Mouse (Mus musculus) heart, embryonic 15.5 days (tissue): Measurements from ENCODE around the gene Gm35315. TPM values are rescaled to one million over a fixed set of nuclear protein-coding genes. Genes with fewer than 3 reads are reported as not detected.
A peak's percentile ranks its signal among the peaks of the same experiment; 100 is the strongest.
"Not testable (repeated sequence)": the region's sequence is repeated elsewhere in the genome, so short reads cannot be mapped to it uniquely, and the experiment has no call there.

Source experiments
- ATAC-seq: fragments of 200-750 bp; cut with Nextera tagmentation; replicated peaks from 2 replicates; pipeline ENCODE4 v1.8.0; 2017; ENCODE audit warnings: low read depth, moderate TSS enrichment; ENCODE audit not compliant: insufficient number of reproducible peaks, insufficient read depth, low FRiP score
- H3K27ac ChIP-seq: fragments of 300-500 bp; sonication (generic); 2 replicates; pipeline ENCODE4 v1.5.1; 2015; ENCODE audit warnings: mild to moderate bottlenecking, inconsistent platforms
- H3K27me3 ChIP-seq: fragments of 300-500 bp; sonication (generic); 2 replicates; pipeline ENCODE4 v1.6.1; 2015; ENCODE audit warnings: inconsistent platforms
- H3K36me3 ChIP-seq: fragments of 300-500 bp; sonication (generic); 2 replicates; pipeline ENCODE4 v1.6.1; 2015; ENCODE audit warnings: mild to moderate bottlenecking, inconsistent platforms
- H3K4me1 ChIP-seq: fragments of 300-500 bp; sonication (generic); replicated peaks from 2 replicates; pipeline ENCODE4 v1.6.1; 2015; ENCODE audit warnings: inconsistent platforms
- H3K4me2 ChIP-seq: fragments of 300-500 bp; sonication (generic); 2 replicates; pipeline ENCODE4 v1.6.1; 2015; ENCODE audit warnings: inconsistent platforms, mild to moderate bottlenecking, moderate library complexity
- H3K4me3 ChIP-seq: fragments of 300-500 bp; sonication (generic); 2 replicates; pipeline ENCODE4 v1.5.1; 2015; ENCODE audit warnings: mild to moderate bottlenecking, inconsistent platforms
- H3K9ac ChIP-seq: fragments of 300-500 bp; sonication (generic); 2 replicates; pipeline ENCODE4 v1.6.1; 2015; ENCODE audit warnings: mild to moderate bottlenecking, inconsistent platforms
- H3K9me3 ChIP-seq: fragments of 300-500 bp; sonication (generic); replicated peaks from 2 replicates; pipeline ENCODE4 v1.6.1; 2016; ENCODE audit warnings: inconsistent platforms
- WGBS: fragments of 180-500 bp; shearing (Covaris S2); methylation state at CpG from one replicate; pipeline ENCODE4 v1.1.7; 2015; ENCODE audit warnings: mixed read lengths; 5-methylcytosine and 5-hydroxymethylcytosine counted together
- polyA plus RNA-seq: library from polyadenylated mRNA; unstranded; fragments of >200 nt; fragmentation: Nextera tagmentation; extraction: Ambion mirVana; gene quantifications from 2 replicates; pipeline ENCODE4 v1.2.1, GENCODE M21; 2015

The Gm35315 gene
- 0.16 and 0.87 TPM in 2 replicates for polyA plus RNA-seq

GRCm38 (mm10) chr5:110094030-110094846, at the start of gene Gm35315:
Gene Gm35315, minus strand, starts transcription at chr5:110094420.
- Histone ChIP-seq H3K9ac (peak within 1 kb of the TSS; percentile 50), H3K27ac (peak within 1 kb of the TSS; percentile 13; the same call in 1 of the 2 replicates), H3K4me2 (peak within 1 kb of the TSS; percentile 88), H3K4me1 (peaks cover 9% of the 10 kb centered on the region; the same call in 1 of the 2 replicates), H3K9me3 (no peaks in the 10 kb centered on the region), H3K27me3 (no peaks in the 10 kb centered on the region), H3K36me3 (no peaks in the 10 kb centered on the region), H3K4me3 (peak within 1 kb of the TSS; percentile 56)
- ATAC-seq, result peak; percentile 88
- 1% methylated on average over 25 of the region's 25 CpGs for WGBS

DNA sequence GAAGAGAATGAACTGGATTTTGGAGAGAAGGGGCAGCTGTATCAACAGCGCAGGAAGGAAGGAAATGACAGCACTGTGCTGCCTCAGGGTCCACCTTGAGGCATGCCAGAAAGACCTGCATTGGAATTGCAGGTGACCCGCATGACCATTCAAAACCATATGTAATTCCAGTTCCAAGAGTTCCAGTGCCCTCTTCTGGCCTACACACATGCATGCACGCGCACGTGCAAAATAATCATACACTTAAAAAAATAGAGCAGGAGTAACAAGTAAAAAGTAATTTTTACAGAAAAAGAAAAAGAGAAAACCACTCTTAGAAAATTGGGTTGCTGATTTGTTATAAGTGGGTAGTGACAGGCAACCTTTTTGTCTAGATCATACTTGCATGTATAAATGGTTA, 48.8 kb upstream of the Gm35315 start:
- Histone ChIP-seq H3K9ac (no peak overlapping the region), H3K27me3 (no peaks in the 10 kb centered on the region), H3K9me3 (no peaks in the 10 kb centered on the region), H3K4me2 (no peak overlapping the region), H3K36me3 (peaks cover 61% of the 10 kb centered on the region), H3K4me3 (no peak overlapping the region), H3K27ac (no peak overlapping the region), H3K4me1 (no peaks in the 10 kb centered on the region; the same call in 1 of the 2 replicates)
- 93% methylated on average over 5 of the region's 5 CpGs for WGBS
- ATAC-seq, result no peak

- no peak overlapping the region for H3K4me3 ChIP-seq
- 80% methylated on average over 2 of the region's 2 CpGs for WGBS
- no peak overlapping the region for H3K4me2 ChIP-seq
- H3K9ac ChIP-seq, result no peak overlapping the region
- peaks cover 3% of the 10 kb centered on the region; the same call in 1 of the 2 replicates for H3K4me1 ChIP-seq
- H3K36me3 ChIP-seq, result peaks cover 54% of the 10 kb centered on the region
- H3K27ac ChIP-seq, result no peak overlapping the region
- no peak for ATAC-seq
- no peaks in the 10 kb centered on the region for H3K9me3 ChIP-seq
- no peaks in the 10 kb centered on the region for H3K27me3 ChIP-seq
These were observed 48.1 kb upstream of the Gm35315 start for GRCm38 (mm10) chr5:110142309-110142708.

GRCm38 (mm10) chr5:110140424-110140823, 46.2 kb upstream of the Gm35315 start:
- Histone ChIP-seq H3K4me3 (no peak overlapping the region), H3K4me2 (no peak overlapping the region), H3K9me3 (no peaks in the 10 kb centered on the region), H3K27ac (no peak overlapping the region), H3K27me3 (no peaks in the 10 kb centered on the region), H3K9ac (no peak overlapping the region), H3K36me3 (peaks cover 39% of the 10 kb centered on the region), H3K4me1 (peaks cover 6% of the 10 kb centered on the region; the same call in 1 of the 2 replicates)
- WGBS, result 86% methylated on average over 7 of the region's 7 CpGs
- no peak for ATAC-seq

DNA sequence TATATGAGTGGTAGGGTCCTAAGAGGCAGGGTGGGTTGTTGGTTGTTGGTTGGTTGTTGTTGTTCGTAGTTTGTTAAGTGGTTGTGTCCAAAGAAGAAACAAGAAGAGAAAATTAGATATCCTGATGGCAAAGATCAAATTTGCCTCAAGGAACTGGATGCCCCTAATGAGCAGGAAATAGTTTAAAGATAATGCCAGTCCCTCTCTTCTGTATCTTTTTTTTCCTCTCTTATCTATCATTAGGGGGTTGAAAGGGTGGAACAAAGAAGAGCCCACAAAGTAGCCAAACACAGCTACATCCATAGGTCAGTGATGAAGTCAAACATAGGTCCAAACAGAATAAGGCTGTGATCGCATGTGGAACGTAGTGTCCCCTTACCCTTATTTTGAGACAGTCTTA, 45.1 kb upstream of the Gm35315 start:
- H3K27ac ChIP-seq, result no peak overlapping the region
- H3K4me3 ChIP-seq, result no peak overlapping the region
- H3K9ac ChIP-seq, result no peak overlapping the region
- no peak for ATAC-seq
- no peak overlapping the region for H3K4me2 ChIP-seq
- H3K9me3 ChIP-seq, result no peaks in the 10 kb centered on the region
- H3K36me3 ChIP-seq, result peaks cover 29% of the 10 kb centered on the region
- whole genome bisulfite sequencing, result 95% methylated on average over 3 of the region's 3 CpGs
- H3K4me1 ChIP-seq, result peaks cover 6% of the 10 kb centered on the region; the same call in 1 of the 2 replicates
- H3K27me3 ChIP-seq, result no peaks in the 10 kb centered on the region

GRCm38 (mm10) chr5:110137816-110138215, 43.6 kb upstream of the Gm35315 start:
- peaks cover 17% of the 10 kb centered on the region for H3K36me3 ChIP-seq
- H3K27me3 ChIP-seq, result no peaks in the 10 kb centered on the region
- WGBS, result 86% methylated on average over 3 of the region's 3 CpGs
- no peak overlapping the region for H3K4me2 ChIP-seq
- no peak overlapping the region for H3K4me3 ChIP-seq
- no peak overlapping the region for H3K27ac ChIP-seq
- H3K4me1 ChIP-seq, result peaks cover 6% of the 10 kb centered on the region; the same call in 1 of the 2 replicates
- H3K9me3 ChIP-seq, result 0 out of 2 replicates have a peak, but pooled peaks cover 7% of the 10 kb centered on the region
- no peak overlapping the region for H3K9ac ChIP-seq
- ATAC-seq, result no peak

GRCm38 (mm10) chr5:110136087-110136464, 41.9 kb upstream of the Gm35315 start:
- Histone ChIP-seq H3K36me3 (peaks cover 12% of the 10 kb centered on the region), H3K9ac (peak overlapping the region; percentile 70), H3K4me1 (peaks cover 6% of the 10 kb centered on the region; the same call in 1 of the 2 replicates), H3K27me3 (no peaks in the 10 kb centered on the region), H3K9me3 (0 out of 2 replicates have a peak, but pooled peaks cover 7% of the 10 kb centered on the region), H3K27ac (peak overlapping the region; percentile 73), H3K4me2 (peak overlapping the region; percentile 82), H3K4me3 (peak overlapping the region; percentile 94)
- WGBS, result 5% methylated on average over 18 of the region's 18 CpGs
- ATAC-seq, result 0 out of 2 replicates have a peak, but pooled peaks have one; percentile 4

- H3K4me3 ChIP-seq, result peak within 1 kb of the TSS; percentile 94
- H3K27me3 ChIP-seq, result no peaks in the 10 kb centered on the region
- 0 out of 2 replicates have a peak, but pooled peaks cover 7% of the 10 kb centered on the region for H3K9me3 ChIP-seq
- 4% methylated on average over 46 of the region's 46 CpGs for WGBS
- H3K27ac ChIP-seq, result peak within 1 kb of the TSS; percentile 73
- peaks cover 6% of the 10 kb centered on the region; the same call in 1 of the 2 replicates for H3K4me1 ChIP-seq
- H3K9ac ChIP-seq, result peak within 1 kb of the TSS; percentile 70
- H3K4me2 ChIP-seq, result peak within 1 kb of the TSS; percentile 82
- ATAC-seq, result peak; percentile 100
- H3K36me3 ChIP-seq, result peaks cover 8% of the 10 kb centered on the region; the same call in 1 of the 2 replicates
These were observed 41.3 kb upstream of the Gm35315 start, which contains the start of gene Chfr for GRCm38 (mm10) chr5:110135293-110136086. Gene Chfr, plus strand, starts transcription at chr5:110135842.

DNA sequence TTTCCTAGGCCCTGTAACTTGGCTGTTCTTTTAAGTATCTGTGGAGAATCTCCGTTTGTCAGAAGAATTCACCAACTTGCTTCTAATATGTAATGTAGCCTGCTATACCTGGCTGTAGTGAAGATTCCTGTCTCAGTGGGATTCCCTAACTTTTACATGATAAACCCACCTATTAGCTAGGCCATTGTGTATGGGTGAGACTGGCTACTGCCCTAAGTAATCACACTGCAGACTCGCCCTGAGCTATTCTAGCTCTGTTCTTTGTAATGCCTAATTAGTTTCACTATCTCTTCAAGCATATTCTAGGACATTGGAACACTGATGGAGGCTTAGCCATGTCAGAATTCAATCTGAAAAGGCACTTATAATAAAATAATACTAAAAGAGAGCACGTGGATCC, 28.2 kb upstream of the Gm35315 start:
- 84% methylated on average over 3 of the region's 3 CpGs for WGBS
- not testable (repeated sequence) for H3K4me3 ChIP-seq, H3K4me2 ChIP-seq, H3K9ac ChIP-seq, H3K9me3 ChIP-seq, H3K27me3 ChIP-seq, ATAC-seq, H3K4me1 ChIP-seq, H3K27ac ChIP-seq
- peaks cover 29% of the 10 kb centered on the region for H3K36me3 ChIP-seq

- H3K27me3 ChIP-seq, result no peaks in the 10 kb centered on the region
- H3K4me2 ChIP-seq, result peak within 1 kb of the TSS; percentile 88
- peak within 1 kb of the TSS; percentile 88 for H3K27ac ChIP-seq
- peaks cover 16% of the 10 kb centered on the region for H3K4me1 ChIP-seq
- no peaks in the 10 kb centered on the region for H3K9me3 ChIP-seq
- peak within 1 kb of the TSS; percentile 65 for H3K9ac ChIP-seq
- peak; percentile 42 for ATAC-seq
- H3K36me3 ChIP-seq, result peaks cover 36% of the 10 kb centered on the region
- H3K4me3 ChIP-seq, result peak within 1 kb of the TSS; percentile 70
- 0% methylated on average over 12 of the region's 12 CpGs for WGBS
These were observed 15.8 kb upstream of the Gm35315 start, which contains the start of gene Zfp605 for GRCm38 (mm10) chr5:110109991-110110441. Gene Zfp605, plus strand, starts transcription at chr5:110110092.

DNA sequence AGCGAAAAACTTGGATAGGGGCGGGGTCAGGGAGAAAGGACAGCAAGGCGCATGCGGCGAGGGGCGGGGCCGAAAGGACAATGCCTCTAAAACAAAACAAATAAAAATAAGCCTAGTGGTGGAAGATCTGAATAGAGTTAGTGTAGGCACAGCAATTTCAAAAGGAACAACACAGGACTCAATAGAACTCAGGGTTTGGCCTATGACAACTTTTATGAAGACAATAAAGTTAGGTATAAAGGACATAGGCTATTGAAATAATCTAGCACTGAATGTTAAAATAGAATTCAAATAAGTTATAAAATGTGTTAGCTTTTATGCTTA, 14.0 kb upstream of the Gm35315 start:
- Histone ChIP-seq H3K27me3 (no peaks in the 10 kb centered on the region), H3K9ac (peak overlapping the region; percentile 92; the same call in 1 of the 2 replicates), H3K27ac (peak overlapping the region; percentile 100), H3K4me3 (peak overlapping the region; percentile 97), H3K9me3 (no peaks in the 10 kb centered on the region), H3K4me2 (peak overlapping the region; percentile 90), H3K4me1 (peaks cover 16% of the 10 kb centered on the region), H3K36me3 (peaks cover 44% of the 10 kb centered on the region)
- no peak for ATAC-seq
- 0% methylated on average over 7 of the region's 7 CpGs for WGBS
